Mouse (Mus musculus) midbrain, embryonic 16.5 days (tissue): ENCODE measurements at regions not wholly inside any gene's neighbourhood (a gene's known extent, or its start where the extent isn't known, plus 50 kb on each side); places are given as distances from the start of the nearest gene placed in this dataset.

Source experiments
- ATAC-seq: fragments of 200-750 bp; cut with Nextera tagmentation; 2 replicates; pipeline ENCODE4 v1.8.0; 2017; ENCODE audit warnings: moderate TSS enrichment
- H3K27ac ChIP-seq: fragments of 300-500 bp; sonication (generic); 2 replicates; pipeline ENCODE4 v1.5.1; 2014; ENCODE audit warnings: mild to moderate bottlenecking, low read length, mixed read lengths
- H3K27me3 ChIP-seq: fragments of 300-500 bp; sonication (generic); 2 replicates; pipeline ENCODE4 v1.6.1; 2014; ENCODE audit warnings: low read depth, low read length, mixed read lengths; ENCODE audit not compliant: control insufficient read depth, insufficient read depth
- H3K36me3 ChIP-seq: fragments of 300-500 bp; sonication (generic); 2 replicates; pipeline ENCODE4 v1.6.1; 2014; ENCODE audit warnings: mild to moderate bottlenecking, low read length, moderate library complexity, mixed read lengths; ENCODE audit not compliant: control insufficient read depth, insufficient read depth
- H3K4me1 ChIP-seq: fragments of 300-500 bp; sonication (generic); 2 replicates; pipeline ENCODE4 v1.6.1; 2014; ENCODE audit warnings: mild to moderate bottlenecking, low read length, mixed read lengths; ENCODE audit not compliant: control insufficient read depth, insufficient read depth
- H3K4me2 ChIP-seq: fragments of 300-500 bp; sonication (generic); 2 replicates; pipeline ENCODE4 v1.6.1; 2014; ENCODE audit warnings: mild to moderate bottlenecking, low read length, mixed read lengths
- H3K4me3 ChIP-seq: fragments of 300-500 bp; sonication (generic); 2 replicates; pipeline ENCODE4 v1.5.1; 2014; ENCODE audit warnings: low read depth, mild to moderate bottlenecking, low read length, moderate library complexity, mixed read lengths
- H3K9ac ChIP-seq: fragments of 300-500 bp; sonication (generic); 2 replicates; pipeline ENCODE4 v1.6.1; 2014; ENCODE audit warnings: low read depth, low read length, mixed read lengths
- H3K9me3 ChIP-seq: fragments of 300-500 bp; sonication (generic); replicated peaks from 2 replicates; pipeline ENCODE4 v1.6.1; 2014; ENCODE audit warnings: mild to moderate bottlenecking, low read length, mixed read lengths; ENCODE audit not compliant: control insufficient read depth, poor library complexity, severe bottlenecking
- WGBS: fragments of 180-500 bp; shearing (Covaris S2); extraction: QIAGEN DNeasy Blood & Tissue Kit; methylation state at CpG from one replicate; pipeline ENCODE4 v1.1.7; 2014; 5-methylcytosine and 5-hydroxymethylcytosine counted together

DNA sequence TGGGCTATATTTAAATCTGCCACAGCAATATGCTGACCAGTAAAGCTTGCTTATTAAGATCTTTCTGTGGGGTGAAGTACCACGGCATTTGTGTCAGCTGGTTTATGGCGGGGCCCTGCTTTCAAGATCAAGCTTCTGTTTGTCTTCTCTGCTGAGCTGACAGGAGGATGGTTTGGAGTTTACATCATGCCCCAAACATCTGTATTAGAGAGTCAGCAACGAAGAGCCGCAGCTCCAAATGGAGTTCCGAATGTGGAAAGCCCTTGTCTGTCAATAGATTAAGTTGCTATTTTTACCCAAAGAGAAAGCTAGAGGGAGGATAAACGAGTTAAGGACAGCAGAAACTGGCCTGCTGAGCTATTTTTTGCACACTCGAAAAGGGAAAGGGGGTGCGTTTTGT is 463.8 kb downstream of the Cd83 start:
- Histone ChIP-seq H3K27me3 (no peaks in the 10 kb centered on the region), H3K9me3 (no peaks in the 10 kb centered on the region), H3K9ac (no peak overlapping the region), H3K4me1 (peaks cover 3% of the 10 kb centered on the region; the same call in 1 of the 2 replicates), H3K4me3 (no peak overlapping the region), H3K27ac (no peak overlapping the region), H3K4me2 (no peak overlapping the region), H3K36me3 (no peaks in the 10 kb centered on the region)
- ATAC-seq: no peak
- 39% methylated on average over 8 of the region's 8 CpGs for WGBS

DNA sequence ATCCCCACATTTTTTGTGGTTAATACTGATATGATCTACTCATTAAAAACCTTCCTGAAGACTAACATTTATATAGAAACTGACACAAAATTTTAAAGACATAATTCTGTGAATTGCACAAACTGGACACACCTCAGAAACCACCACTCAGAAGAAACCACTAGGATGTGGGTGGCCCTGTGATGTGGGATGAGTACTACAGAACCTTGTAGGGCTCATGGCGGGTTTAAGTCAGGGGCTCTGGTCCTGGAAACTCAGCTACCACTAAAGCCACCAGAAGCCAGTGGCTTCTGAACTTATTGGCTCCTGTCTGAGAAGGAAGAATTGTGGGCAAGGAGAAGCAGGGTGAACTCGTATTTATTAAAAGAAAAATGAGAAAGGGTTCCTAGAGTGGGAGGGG is 464.5 kb downstream of the Cd83 start:
- H3K9ac ChIP-seq: no peak overlapping the region
- H3K27ac ChIP-seq: no peak overlapping the region
- no peaks in the 10 kb centered on the region for H3K36me3 ChIP-seq
- peaks cover 3% of the 10 kb centered on the region; the same call in 1 of the 2 replicates for H3K4me1 ChIP-seq
- no peak for ATAC-seq
- no peak overlapping the region for H3K4me3 ChIP-seq
- no peak overlapping the region for H3K4me2 ChIP-seq
- WGBS: 83% methylated on average over 2 of the region's 2 CpGs
- H3K9me3 ChIP-seq: no peaks in the 10 kb centered on the region
- no peaks in the 10 kb centered on the region for H3K27me3 ChIP-seq

DNA sequence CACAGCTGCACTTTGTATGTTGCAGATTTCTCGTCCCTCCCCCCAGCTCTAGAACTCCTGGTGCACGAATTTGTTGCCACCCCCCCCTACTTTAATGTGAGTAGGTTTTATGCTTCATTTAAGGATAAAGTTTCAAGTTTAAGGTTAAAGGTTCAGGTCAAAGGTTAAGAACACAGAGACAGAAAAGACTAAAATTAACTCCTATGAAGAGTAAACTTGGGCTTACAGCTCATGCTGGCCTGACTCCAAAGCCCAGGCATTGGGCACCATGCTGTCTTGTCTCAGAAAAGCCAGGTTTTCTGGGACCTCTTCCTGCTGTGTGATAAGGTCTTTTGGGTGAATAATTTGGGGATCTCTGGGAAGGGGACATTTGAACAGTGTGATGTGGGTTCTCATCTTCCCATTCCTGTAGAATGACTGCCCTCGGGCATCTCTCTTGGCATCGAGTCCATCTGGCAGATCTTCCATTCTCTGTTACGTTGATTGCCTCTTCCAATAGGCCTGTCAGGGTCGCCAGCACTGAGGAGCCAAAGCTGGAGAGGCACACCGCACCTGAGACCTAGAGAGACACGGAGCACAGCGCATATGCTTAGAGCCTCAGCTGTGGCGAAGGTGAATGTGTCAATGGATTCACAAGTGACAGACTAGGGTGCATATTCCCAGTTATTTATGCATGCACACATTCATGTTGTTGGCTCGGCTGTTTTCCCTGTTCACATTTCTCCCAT is 466.1 kb downstream of the Cd83 start:
- Histone ChIP-seq H3K4me2 (no peak overlapping the region), H3K27ac (no peak overlapping the region), H3K4me3 (no peak overlapping the region), H3K9ac (no peak overlapping the region), H3K4me1 (peaks cover 3% of the 10 kb centered on the region; the same call in 1 of the 2 replicates), H3K9me3 (no peaks in the 10 kb centered on the region), H3K36me3 (no peaks in the 10 kb centered on the region), H3K27me3 (no peaks in the 10 kb centered on the region)
- WGBS: 81% methylated on average over 11 of the region's 11 CpGs
- no peak for ATAC-seq

DNA sequence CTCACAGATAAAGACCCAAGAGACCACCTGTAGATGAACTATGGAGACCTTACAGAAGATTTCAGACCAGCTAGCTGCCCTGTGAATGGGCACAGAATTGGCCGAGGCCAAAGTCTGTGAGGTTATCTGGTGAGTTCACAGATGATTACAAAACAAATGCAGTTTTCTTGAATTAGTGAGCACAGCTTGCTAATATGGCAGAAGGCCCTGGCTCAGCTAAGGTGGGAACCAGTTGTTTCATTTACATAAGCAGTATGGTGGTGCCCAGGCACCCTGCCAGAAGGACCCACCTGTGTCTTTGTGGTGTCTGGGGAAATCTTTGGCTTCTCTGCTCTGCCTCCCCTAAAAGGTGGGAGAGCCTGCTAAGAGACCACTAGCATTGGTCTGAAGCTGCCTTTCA is 466.9 kb downstream of the Cd83 start:
- no peaks in the 10 kb centered on the region for H3K9me3 ChIP-seq
- no peak overlapping the region for H3K4me3 ChIP-seq
- no peak overlapping the region for H3K4me2 ChIP-seq
- no peaks in the 10 kb centered on the region for H3K36me3 ChIP-seq
- no peak overlapping the region for H3K27ac ChIP-seq
- ATAC-seq: no peak
- H3K27me3 ChIP-seq: no peaks in the 10 kb centered on the region
- peaks cover 3% of the 10 kb centered on the region; the same call in 1 of the 2 replicates for H3K4me1 ChIP-seq
- WGBS: 85% methylated on average over 1 of the region's 1 CpGs
- no peak overlapping the region for H3K9ac ChIP-seq

DNA sequence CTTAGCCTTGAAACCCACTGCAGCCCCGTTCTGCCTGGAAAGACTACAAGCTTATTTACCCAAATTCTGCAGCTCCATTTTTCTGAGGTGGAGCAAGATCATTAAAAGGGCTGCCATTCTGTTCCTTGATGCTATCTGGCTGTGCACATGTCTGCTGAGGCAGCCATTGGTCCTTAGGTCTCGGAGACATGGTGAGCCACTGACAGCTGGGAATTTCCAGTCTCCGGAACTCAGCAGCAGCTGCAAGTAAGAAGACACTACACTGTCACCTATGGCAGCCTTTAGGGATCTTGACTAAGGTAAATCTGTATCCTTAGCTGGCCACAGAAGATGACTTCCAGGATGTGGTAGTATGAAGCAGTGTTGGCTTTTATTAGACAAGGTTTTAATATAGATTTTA is 467.9 kb downstream of the Cd83 start:
- H3K9ac ChIP-seq: no peak overlapping the region
- WGBS: 82% methylated on average over 3 of the region's 3 CpGs
- ATAC-seq: no peak
- no peaks in the 10 kb centered on the region for H3K9me3 ChIP-seq
- H3K27ac ChIP-seq: no peak overlapping the region
- no peaks in the 10 kb centered on the region for H3K36me3 ChIP-seq
- H3K4me3 ChIP-seq: no peak overlapping the region
- H3K4me2 ChIP-seq: no peak overlapping the region
- H3K27me3 ChIP-seq: no peaks in the 10 kb centered on the region
- H3K4me1 ChIP-seq: peaks cover 3% of the 10 kb centered on the region; the same call in 1 of the 2 replicates

- ATAC-seq: no peak
- H3K27me3 ChIP-seq: no peaks in the 10 kb centered on the region
- H3K9ac ChIP-seq: no peak overlapping the region
- H3K27ac ChIP-seq: no peak overlapping the region
- no peaks in the 10 kb centered on the region for H3K36me3 ChIP-seq
- no peaks in the 10 kb centered on the region for H3K9me3 ChIP-seq
- H3K4me3 ChIP-seq: no peak overlapping the region
- no peaks in the 10 kb centered on the region for H3K4me1 ChIP-seq
- 93% methylated on average over 10 of the region's 10 CpGs for WGBS
- H3K4me2 ChIP-seq: no peak overlapping the region
Observed at GRCm38 (mm10) chr13:44258422-44258821, 470.9 kb upstream of the Jarid2 start.

DNA sequence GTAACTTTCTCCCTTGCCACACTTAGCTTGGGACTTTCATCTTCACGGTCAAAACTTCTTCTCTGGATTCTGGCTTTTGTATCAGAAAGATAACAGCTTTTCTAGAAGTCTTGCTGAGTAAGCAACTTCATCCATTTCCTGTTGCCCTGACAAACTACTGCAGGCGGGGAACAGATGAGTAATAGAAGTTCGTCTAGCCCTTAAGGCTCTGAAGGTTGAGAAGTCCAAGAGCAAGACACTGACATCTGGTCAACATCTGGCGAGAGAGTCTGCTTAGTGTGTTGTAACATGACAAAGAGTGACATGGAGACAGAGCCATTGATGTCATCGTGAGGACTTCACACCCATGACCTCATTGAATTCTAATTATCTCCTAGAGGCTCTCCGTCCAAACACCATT is 469.2 kb upstream of the Jarid2 start:
- H3K4me3 ChIP-seq: no peak overlapping the region
- ATAC-seq: no peak
- H3K9me3 ChIP-seq: no peaks in the 10 kb centered on the region
- no peak overlapping the region for H3K27ac ChIP-seq
- WGBS: 89% methylated on average over 6 of the region's 6 CpGs
- H3K4me2 ChIP-seq: no peak overlapping the region
- H3K27me3 ChIP-seq: no peaks in the 10 kb centered on the region
- H3K4me1 ChIP-seq: no peaks in the 10 kb centered on the region
- no peaks in the 10 kb centered on the region for H3K36me3 ChIP-seq
- no peak overlapping the region for H3K9ac ChIP-seq

GRCm38 (mm10) chr13:44260637-44261333 is 468.5 kb upstream of the Jarid2 start:
- ATAC-seq: no peak
- Histone ChIP-seq H3K36me3 (no peaks in the 10 kb centered on the region), H3K9ac (no peak overlapping the region), H3K4me1 (no peaks in the 10 kb centered on the region), H3K4me3 (no peak overlapping the region), H3K4me2 (no peak overlapping the region), H3K9me3 (no peaks in the 10 kb centered on the region), H3K27me3 (no peaks in the 10 kb centered on the region), H3K27ac (no peak overlapping the region)
- WGBS: 87% methylated on average over 8 of the region's 8 CpGs

GRCm38 (mm10) chr13:44272746-44273524 is 456.3 kb upstream of the Jarid2 start:
- Histone ChIP-seq H3K27me3 (no peaks in the 10 kb centered on the region), H3K4me2 (no peak overlapping the region), H3K9ac (no peak overlapping the region), H3K4me3 (no peak overlapping the region), H3K36me3 (no peaks in the 10 kb centered on the region), H3K27ac (no peak overlapping the region), H3K4me1 (no peaks in the 10 kb centered on the region), H3K9me3 (no peaks in the 10 kb centered on the region)
- ATAC-seq: no peak
- 84% methylated on average over 16 of the region's 16 CpGs for WGBS
